Mouse (Mus musculus) kidney, postnatal 14 days (tissue): ENCODE measurements around the gene Trim11.
A peak's percentile ranks its signal among the peaks of the same experiment; 100 is the strongest.

Experiments
- DNase-seq: peaks from one replicate; pipeline ENCODE4 v3.0.0; 2022; ENCODE audit warnings: mixed read lengths

Trim11 gene

DNA sequence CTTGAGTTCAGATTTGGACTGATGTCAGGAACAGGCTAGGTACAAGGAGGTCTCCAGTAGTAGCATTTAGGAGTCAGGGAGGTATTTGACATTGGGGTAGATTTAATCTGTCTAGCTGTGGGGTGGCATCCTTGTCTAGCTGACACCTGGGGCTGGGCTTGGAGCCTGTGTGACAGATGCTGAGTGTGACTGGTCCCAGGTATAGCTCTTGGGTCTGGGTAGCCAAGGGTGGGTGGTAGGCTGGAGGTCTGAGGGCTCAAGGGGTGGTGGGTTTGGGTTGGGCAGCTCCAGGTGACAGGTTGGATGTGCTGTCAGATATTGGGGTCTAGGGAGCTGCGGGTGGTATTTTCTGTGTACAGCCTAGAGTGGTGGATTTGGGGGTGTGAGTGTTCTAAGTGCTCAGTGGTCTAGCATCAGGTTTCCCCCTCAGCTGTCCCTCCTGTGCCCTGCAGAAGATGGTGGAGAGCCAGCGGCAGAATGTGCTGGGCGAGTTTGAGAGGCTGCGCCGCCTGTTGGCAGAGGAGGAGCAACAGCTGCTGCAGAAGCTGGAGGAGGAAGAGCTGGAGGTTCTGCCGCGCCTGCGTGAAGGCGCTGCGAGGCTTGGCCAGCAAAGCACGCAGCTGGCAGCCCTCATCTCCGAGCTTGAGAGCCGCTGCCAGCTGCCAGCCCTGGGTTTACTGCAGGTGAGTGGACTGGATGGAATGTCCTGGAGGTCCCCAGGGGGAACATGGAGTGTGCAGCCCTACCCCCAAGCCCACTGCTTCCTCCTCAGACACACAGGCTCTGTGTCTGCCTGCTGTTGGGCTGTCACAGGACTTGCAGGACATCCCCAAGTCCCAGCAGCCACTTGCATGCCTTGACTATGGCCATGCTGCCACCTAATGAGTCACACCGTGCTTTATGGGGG lies 3.9 kb downstream of the Trim11 start:
- peak; percentile 43 for DNase-seq

DNA sequence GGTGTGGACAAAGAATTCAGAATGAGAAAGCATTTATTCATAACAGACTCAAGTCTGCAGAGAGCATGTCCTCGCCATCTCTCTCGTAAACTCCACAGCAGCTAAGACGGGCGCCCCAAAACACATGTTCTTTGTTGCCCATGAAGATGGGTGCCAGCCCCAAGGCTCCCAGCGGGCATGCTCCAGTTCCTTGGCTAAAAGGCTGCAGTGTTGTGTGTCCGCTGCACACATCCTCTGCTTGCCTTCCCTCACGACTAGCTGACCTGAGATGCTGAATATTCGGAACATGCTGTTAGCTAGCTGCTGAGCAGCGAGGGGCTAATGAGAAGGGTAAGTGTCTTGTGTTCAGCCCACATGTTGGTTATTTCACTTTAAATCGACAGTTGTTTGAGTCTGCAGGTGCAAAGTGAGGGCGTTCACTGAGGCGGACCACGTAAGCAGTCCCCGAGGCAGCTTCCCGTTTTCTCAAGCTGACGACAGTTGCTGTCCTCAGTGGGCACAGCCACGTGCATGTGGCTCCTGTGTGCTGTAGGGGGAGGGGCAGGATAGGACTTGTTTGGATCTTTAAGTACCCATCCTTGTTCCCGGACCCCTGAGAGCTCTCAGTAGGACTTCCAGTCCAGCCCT lies 4.7 kb downstream of the Trim11 start:
- no peak for DNase-seq

DNA sequence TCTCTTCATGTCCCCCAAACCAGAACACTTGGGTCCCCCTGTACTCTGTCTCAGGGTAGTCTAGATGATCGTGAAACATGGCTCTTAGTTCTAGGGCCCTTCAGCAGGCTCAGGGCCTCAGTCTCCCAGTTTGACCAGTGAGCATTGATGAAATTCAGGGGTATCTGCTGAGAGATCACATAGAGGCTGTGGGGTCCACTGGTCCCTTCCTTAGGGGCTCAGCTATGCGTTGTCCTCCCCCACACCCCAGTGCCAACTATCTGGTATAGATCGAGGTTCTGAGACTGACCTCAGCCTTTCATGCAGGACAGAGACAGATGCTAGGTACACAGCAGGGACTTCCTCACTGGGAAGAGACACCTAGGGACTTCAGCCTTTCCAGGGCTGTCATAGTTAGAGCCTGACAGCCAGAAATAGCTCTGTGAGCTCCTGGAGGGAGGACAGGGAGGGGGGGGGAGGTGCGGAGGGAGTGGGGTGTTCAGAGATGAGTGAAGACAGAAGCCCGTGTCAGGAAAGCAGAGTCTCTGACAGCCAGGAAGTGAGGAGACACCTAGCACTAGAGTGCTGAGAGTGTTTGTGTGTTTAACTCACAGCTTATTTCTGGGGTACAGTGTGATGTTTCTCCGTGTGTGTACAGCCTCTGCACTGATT lies 5.9 kb downstream of the Trim11 start:
- DNase-seq, result no peak

DNA sequence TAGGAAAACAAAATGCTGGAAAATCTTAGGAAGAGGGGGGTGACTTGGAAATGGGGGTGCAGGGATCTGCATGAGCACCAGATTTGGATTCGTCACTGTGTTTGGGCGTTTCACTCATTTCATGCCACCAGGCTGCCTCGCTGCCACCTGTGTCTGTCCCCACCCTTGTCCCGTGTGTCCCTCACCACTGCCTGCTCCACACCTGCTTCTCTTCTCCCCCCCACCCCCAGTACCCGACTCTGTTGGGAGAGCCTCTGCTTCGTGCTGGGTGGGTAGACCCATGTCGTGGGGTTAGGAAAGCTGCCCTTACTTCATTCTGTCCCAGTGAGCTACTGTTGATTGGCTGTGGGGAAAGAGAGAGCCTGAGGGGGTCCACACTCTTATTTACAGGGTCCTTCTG lies 6.8 kb downstream of the Trim11 start:
- no peak for DNase-seq

DNA sequence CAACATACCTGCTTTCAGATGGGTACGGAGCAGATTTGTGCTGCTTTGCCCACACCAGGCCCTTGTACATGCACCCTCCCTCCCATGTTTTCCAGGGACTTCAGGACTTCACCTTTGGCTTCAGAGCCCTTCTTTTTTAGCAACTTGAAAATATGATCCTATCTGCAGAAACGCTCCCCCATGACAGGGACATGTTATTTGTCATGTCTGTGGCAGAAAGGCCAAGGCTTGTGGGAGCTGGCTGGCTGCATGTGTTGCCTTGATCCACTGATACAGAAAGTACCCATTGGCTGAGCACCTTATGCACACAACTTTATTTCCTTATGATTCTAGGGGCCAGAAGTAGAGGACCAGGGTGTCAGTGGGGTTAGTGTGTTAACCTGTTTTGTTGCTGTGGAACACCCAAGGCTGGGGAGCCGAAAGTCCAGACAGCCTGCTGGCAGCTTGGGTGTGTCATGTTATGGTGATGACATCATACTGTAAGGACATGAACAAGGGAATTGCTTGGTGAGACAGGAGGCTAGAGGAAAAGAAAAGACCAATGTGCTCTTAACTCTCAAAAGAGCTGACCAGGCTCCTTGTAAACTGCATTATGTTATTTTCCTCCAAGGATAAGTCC lies 7.5 kb downstream of the Trim11 start:
- no peak for DNase-seq

DNA sequence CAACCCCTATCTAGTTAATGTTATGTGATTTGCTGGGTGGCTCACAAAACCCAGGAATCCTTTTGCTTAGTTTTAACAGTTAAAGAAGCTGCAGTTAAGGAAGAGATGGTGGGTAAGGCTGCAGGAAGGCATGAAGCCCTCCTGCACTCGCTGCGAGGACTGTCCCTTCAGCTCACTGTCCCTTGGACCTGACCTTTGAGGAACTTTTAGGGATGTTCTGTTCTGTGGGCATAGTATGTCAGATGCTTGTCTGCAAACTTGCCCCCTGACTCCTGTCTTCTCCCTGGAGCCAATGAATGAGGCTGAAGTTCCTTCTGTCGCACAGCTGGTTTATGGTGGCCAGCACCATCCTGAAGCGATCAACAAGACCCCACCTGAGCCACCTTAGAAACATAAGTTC lies 11.3 kb downstream of the Trim11 start:
- no peak for DNase-seq

DNA sequence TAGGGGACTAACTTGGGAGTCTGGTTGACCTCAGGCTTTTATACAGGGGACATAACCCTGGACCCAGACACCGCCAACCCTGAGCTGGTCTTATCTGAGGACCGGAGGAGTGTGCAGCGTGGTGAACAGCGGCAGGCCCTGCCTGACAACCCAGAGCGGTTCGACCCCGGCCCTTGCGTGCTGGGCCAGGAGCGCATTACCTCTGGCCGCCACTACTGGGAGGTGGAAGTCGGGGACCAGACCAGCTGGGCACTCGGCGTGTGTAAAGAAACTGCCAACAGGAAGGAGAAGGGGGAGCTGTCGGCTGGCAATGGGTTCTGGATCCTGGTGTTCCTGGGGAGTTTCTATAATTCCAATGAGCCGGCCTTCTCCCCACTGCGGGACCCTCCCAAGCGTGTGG lies 12.2 kb downstream of the Trim11 start:
- DNase-seq, result no peak

DNA sequence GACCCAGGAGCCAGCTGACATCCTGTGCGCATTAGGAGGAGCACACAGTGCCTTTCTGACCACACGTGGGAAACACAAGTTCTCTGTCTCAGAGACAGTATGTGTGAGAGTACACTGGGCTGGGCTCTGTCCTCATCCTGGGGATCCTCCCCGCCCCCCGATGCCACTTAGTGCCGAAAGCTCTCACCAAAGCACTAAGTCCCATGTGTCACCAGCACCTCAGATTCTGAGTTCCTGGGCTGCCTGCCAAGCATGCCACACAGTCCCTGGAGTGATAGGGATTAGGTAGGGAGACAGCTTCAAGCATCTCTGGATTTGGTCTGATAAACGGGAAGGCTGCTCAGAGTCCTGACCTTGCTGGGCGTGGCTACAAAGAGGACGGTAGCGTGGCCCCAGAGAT lies 12.9 kb downstream of the Trim11 start:
- no peak for DNase-seq

DNA sequence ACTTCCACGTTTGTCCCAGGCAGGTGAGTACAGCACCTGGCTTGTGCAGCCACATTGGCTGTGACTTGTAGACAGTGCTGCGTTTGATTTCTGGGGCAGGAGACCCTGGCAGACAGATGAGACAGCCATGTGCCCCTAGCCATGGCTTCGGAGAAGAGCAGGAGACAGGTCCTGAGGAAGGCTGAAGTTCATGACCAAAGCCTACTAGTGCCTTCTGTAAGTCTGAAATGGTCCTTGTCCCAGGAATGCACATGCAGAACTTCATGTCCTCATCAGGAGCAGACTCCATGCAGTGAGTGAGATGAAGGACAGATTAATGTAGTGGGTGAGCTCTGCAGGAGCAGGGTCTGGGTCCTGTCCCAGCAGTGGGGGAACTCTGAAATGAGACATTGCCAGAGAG lies 14.0 kb downstream of the Trim11 start:
- DNase-seq, result no peak

DNA sequence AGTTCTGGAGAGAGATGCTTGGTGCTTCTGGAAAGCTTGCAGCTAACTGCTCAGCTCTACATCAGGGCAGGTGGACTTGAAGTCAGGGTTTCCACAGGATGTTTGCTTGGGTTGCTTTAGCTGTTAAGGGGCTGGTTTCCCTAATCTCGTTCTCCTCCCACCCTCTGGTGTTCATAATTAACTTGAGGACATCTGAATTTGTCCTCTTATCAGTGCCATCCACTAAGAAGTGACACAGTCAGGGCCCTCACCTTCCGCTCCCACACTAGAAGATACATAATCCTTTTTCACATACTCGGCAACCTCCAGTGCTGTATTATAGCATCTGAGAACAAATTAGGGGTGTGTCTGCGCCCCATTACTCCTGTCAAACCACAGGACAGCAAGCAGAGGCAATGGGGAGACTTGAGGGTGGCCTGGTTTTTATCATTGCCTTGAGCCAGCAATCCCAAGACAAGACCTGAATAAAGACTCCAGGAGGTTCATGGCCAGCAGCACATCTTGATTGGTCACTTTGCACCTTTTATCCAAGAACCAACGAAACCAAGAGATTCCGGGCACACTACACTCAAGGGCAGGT lies 15.3 kb downstream of the Trim11 start:
- DNase-seq, result no peak

DNA sequence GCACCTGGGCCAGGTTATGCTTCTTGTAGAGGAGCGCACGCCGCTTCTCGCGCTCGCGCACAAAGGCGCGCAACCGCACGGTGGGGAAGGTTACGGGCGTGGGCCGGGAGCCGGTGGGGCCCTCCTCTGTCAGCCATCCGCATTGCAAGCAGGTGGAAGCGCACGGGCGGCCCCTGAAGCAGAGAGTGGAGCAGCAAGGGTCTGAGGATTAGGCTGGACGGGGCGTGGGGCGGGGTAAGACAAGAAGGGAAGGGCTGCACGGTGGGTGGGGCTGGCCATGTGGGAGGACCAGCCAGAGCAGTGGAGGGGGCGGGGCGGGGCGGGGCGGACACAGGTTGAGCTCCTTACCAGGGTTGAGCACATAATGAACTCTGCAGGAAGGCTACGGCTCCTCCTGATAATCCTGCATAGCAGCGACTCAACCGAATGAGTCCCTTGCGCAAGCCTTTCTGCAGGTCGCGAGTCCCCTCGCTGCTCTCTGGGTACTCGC lies 16.5 kb downstream of the Trim11 start:
- peak; percentile 75 for DNase-seq

DNA sequence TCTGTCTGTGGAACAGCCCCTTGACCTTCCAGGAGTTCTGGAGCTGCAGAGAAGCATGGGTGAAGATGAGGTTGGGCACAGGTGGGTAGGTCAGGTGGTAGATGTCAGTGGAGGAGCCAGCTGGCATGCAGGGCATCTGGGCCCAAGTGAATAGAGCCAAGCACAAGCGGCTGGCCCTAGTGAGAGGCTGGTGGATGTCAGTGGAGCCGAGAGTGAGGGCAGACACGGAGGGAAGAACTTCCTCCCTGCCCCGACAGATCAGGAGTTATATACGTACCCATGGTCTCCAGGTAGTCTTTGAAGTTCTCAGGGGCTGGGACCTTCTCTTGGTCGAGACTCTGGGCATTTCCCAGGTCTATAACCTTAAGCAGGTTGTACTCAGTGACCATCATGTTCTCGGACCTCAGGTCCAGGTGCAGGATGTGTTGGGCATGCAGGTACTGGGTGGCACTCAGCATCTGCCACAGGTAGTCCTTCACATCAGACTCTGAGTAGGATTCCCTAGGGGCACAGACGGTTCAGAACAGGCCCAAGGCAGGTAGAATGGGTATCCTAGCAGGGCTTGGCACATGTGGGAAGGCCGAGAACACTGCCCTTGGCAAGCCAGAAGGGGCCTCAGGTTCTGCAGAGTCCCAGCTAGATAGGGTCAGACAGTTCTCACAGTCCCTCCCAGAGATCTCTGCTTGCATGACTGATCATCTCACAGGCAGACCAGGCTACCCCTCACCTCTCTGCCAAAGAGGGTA lies 17.3 kb downstream of the Trim11 start:
- DNase-seq, result no peak

DNA sequence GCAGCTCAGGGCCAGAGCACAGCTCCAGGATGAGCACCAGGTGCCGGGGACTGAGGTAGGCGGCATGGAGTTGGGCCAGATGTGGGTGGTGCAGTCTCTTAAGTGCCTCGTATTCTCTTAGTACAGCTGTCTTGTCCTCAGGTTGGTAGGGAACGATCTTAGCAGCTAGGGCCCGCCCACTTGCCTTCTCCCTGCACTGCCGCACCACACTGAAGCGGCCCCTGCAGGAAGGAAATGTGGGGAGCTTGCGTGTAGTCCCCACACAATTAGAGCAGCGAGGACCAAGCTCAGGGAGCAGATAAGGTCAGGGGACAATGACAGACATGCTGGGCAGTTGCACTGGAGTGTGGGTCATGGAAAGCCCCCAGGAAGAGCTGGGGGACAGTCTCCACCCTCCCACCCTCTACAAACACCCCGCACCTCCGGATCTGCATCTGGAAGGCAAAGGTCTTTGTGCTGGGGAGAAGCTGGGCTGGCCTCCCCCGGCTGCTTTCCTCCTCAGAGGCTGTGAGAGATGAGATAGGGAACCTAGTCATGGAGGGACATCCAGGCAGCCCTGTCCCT lies 18.0 kb downstream of the Trim11 start:
- no peak for DNase-seq

DNA sequence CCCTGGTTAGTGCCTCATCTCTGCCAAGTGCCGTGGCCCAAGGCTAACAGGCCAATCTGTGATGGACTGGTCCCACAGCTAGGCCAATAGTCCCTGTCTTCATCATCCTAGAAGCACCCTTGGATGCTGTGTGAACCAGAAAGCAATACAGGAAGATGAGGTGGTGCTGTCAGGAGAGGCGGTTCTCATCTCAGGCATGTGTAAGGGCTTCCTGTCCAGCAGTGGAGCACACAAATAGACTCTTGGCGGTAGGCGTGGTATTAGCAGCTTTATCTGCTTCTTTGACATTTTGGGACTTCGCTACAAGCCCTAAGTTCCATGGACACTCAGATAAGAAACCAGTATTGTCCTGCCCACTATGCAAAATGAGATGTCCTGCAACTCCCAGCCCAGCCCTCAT lies 19.6 kb downstream of the Trim11 start:
- no peak for DNase-seq

DNA sequence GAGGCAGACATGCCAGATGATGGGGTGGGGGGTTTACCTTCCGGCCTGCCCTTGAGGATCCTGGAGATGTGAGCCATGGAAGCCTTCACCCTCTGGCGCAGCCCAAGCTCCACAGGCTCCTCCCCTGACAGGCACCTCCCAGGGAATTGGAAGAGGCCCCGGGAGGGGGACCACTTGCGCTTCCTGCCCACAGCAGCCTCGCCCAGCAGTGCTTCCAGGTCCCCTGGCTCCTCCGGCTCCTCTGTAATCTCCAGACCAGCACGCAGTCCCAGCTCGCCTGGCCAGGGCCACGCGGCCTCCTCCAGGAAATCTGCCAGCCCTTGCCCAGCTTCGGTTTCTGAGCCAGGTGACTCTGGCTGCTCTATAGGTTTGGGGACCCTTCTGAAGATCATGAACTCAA lies 21.3 kb downstream of the Trim11 start:
- DNase-seq, result no peak

DNA sequence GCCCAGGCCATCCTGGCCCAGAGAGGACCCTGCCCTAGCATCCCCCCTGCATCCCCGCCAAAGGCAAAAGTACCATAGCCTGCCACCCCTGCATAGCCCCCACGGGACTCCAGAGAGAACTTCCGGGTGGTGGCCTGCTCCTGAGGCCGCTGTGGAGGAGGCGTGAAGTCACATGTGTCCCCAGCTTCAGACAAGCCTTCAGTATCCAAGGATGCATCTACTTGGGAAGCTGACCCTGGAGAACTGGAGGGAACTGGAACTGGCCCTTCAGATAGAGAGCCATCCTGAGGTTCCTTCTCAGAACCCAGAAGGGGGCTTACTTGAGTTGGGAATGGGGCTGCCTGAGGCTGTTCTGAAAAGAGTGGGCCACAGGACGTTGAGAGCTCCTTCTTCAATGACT lies 21.9 kb downstream of the Trim11 start:
- no peak for DNase-seq

DNA sequence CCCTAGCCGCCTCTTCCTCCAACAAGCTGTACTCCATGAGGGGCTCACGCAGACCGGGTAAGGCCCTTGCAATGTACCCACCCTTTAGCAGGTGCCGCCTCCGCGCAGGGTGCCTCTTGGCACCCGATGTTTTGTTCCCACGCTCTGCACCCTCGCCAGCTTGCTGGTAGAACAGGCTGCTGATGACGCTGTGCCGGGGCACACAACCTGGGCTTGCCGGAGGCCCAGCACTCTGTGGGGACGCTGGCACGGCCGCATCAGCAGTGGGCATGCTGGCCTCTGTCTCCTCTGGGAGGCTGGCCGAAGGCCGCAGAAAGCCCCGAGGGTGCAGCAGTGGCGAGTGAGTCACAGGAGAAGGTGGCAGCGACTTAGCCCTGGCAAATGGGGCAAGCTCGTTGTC lies 22.7 kb downstream of the Trim11 start:
- no peak for DNase-seq

DNA sequence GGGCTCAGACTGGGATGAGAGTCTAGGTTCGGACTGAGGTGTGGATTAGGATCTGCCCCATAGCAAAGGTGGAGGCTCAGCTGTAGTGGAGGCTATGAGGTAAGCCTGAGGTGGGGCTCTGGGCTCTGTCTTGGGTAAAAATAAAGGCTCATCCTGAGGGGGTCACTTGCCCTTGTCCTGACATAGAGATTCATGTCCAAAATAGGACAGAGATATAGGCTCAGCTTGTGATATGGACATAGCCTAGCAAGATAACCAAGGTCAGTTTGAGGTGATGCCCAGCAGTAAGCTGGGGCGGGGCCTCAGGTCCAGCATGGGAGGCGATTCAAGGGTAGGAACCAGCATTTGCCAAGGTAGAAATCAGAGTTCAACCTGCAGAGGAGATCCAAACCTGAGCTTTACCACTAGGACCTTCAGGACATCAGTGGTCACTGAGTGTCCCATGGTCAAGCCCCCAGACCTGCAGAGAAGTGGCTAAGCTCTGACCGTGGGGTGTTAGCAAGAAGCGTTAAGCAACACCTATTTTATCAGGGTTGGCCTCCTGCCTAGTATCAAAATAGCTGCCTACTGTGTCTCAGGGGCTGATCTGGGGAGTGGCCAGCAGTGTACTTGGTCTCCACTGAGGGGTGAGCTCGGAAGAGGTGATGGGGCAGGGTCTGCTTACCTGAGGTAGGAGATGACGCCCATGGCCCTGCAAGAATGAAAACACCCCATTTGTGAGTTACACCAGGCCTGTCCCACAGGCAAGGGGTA lies 24.6 kb downstream of the Trim11 start:
- no peak for DNase-seq

DNA sequence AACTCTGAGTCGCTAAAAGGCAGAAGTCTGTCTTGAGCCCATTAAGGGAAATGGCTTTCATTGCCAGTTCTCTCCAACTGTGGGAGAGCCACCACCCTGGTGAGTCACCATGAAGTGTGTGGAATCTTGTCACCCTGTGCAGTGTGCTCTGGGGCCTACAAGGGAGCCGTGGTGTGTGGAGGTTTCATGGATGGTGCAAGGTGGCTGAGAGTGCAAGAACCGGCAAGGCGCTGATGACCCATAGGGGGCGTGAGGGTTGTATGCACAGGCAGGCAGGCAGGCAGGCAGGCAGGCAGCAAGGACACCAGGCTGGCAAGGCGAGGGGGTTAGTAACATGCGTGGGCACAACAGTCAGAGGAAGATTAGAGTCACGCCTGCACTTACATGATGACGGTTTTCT lies 37.2 kb downstream of the Trim11 start:
- peak; percentile 19 for DNase-seq

DNA sequence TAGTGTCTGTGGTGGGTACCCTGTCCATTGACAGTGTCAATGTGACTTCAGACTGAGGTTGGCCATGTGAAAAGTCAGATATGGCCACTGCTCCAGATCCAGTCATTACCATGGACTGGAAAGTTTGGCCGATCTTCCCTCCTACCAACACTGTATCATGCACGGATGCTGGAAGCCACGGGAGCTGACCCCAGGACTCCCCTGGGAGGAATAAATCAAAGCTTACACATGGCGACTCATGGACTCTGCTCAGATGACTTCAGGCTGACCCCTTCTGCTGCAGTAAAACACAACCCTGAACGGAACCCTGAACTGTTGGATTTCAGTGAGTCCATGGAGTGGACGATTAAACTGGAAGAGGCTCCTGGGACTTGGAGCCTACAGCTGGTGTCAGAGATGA lies 48.5 kb downstream of the Trim11 start:
- DNase-seq, result peak; percentile 41

DNA sequence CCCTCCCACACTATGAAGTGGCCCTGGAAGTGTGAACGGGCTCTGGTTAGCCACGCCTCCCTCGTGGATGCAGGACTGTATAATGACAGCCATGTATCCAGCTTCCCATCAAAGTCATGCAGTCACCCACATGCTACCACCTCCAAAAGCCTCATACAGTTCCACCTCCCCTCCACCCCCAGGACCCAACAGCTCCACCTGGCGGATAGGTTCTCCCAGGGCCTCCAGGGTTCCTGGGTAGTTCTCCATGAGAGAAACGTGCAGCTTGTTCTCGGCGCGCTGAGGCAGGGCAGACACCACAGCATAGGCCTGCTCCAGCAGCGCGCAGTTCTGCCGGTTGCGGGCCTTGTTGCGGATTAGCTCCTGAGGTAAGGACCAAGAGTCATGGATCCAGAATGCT lies 51.1 kb downstream of the Trim11 start:
- no peak for DNase-seq
